Mouse (Mus musculus) CH12.LX (cell line): ENCODE results near the gene Sort1. TPM values are rescaled to one million over a fixed set of nuclear protein-coding genes. Genes with fewer than 3 reads are reported as not detected.

ENCODE experiments used
- DNase-seq: peaks from one replicate; pipeline ENCODE4 v3.0.0-alpha.2; 2013; ENCODE audit errors: extremely low read depth
- H3K27ac ChIP-seq: 2 replicates; pipeline ENCODE4 v1.5.1; 2012; ENCODE audit warnings: low read depth, mild to moderate bottlenecking, control low read depth, moderate library complexity; ENCODE audit not compliant: insufficient read depth
- H3K27me3 ChIP-seq: replicated peaks from 2 replicates; pipeline ENCODE3; 2012; ENCODE audit warnings: inconsistent platforms
- H3K36me3 ChIP-seq, 2 experiments: replicated peaks in 1 of 2; 2 replicates each; pipeline versions ENCODE3 to v1.6.1; 2012; ENCODE audit warnings: inconsistent platforms in 1 of 2, low read length in 1 of 2, mild to moderate bottlenecking in 1 of 2, mixed read lengths in 1 of 2, moderate library complexity in 1 of 2; ENCODE audit not compliant: control insufficient read depth in 1 of 2, insufficient read depth in 1 of 2
- H3K4me1 ChIP-seq, 2 experiments: 2 replicates each; pipeline ENCODE4 v1.6.1; 2012; ENCODE audit warnings: inconsistent platforms in 1 of 2, moderate library complexity in 1 of 2; ENCODE audit not compliant: insufficient read depth in 2 of 2, control insufficient read depth in 1 of 2
- H3K4me2 ChIP-seq: 2 replicates; pipeline ENCODE4 v1.6.1; 2012; ENCODE audit warnings: low read depth, mild to moderate bottlenecking, control low read depth; ENCODE audit not compliant: poor library complexity, insufficient read depth, severe bottlenecking
- H3K4me3 ChIP-seq, 3 experiments: fragments of 150-350 bp in 1 of 3; sonication (generic) in 1 of 3; replicated peaks in 1 of 3; 2 replicates each; pipeline versions ENCODE3 to v1.5.1; 2011 to 2012; ENCODE audit warnings: low read depth in 2 of 3, low read length in 2 of 3, mild to moderate bottlenecking in 2 of 3, moderate library complexity in 2 of 3, control low read depth in 1 of 3, improper control_type of control experiment in 1 of 3, inconsistent platforms in 1 of 3, mixed read lengths in 1 of 3; ENCODE audit not compliant: poor library complexity in 1 of 3
- H3K79me2 ChIP-seq: replicated peaks from 2 replicates; pipeline ENCODE4 v1.6.1; 2012; ENCODE audit warnings: mild to moderate bottlenecking, moderate library complexity; ENCODE audit not compliant: control insufficient read depth, poor library complexity, insufficient read depth, severe bottlenecking; ENCODE audit errors: extremely low read depth
- H3K9ac ChIP-seq: 2 replicates; pipeline ENCODE4 v1.6.1; 2012; ENCODE audit warnings: low read depth, mild to moderate bottlenecking, control low read depth, moderate library complexity; ENCODE audit not compliant: insufficient read depth
- H3K9me3 ChIP-seq: replicated peaks from 2 replicates; pipeline ENCODE3; 2012; ENCODE audit warnings: low read length, inconsistent platforms, mixed read lengths
- BHLHE40 ChIP-seq: IDR thresholded peaks from 2 replicates; pipeline ENCODE4 v1.6.1; 2011; ENCODE audit warnings: mild to moderate bottlenecking, low read depth, low read length, improper control_type of control experiment
- CTCF ChIP-seq, 2 experiments: IDR thresholded peaks in 1 of 2; conservative IDR thresholded peaks in 1 of 2; 2 replicates each; pipeline ENCODE4 v1.5.1; 2011 to 2012; ENCODE audit warnings: low read depth in 2 of 2, low read length in 2 of 2, improper control_type of control experiment in 1 of 2, inconsistent platforms in 1 of 2, mild to moderate bottlenecking in 1 of 2, moderate library complexity in 1 of 2
- ELF1 ChIP-seq: IDR thresholded peaks from 2 replicates; pipeline ENCODE4 v1.6.1; 2014; ENCODE audit warnings: low read depth, mild to moderate bottlenecking, inconsistent platforms, low read length, improper control_type of control experiment
- EP300 ChIP-seq: IDR thresholded peaks from 2 replicates; pipeline ENCODE4 v1.6.1; 2011; ENCODE audit warnings: low read length, improper control_type of control experiment
- ETS1 ChIP-seq: conservative IDR thresholded peaks from 2 replicates; pipeline ENCODE4 v1.6.1; 2012; ENCODE audit warnings: low read depth, mild to moderate bottlenecking, inconsistent platforms, low read length, improper control_type of control experiment, moderate library complexity
- HCFC1 ChIP-seq: IDR thresholded peaks from 2 replicates; pipeline ENCODE4 v1.6.1; 2012; ENCODE audit warnings: low read depth, mild to moderate bottlenecking, inconsistent platforms, low read length, improper control_type of control experiment
- KAT2A ChIP-seq: IDR thresholded peaks from 2 replicates; pipeline ENCODE4 v1.6.1; 2012; ENCODE audit warnings: low read length, improper control_type of control experiment, inconsistent platforms; ENCODE audit not compliant: insufficient replicate concordance
- MAFK ChIP-seq: IDR thresholded peaks from 2 replicates; pipeline ENCODE4 v1.6.1; 2011; ENCODE audit warnings: low read length, improper control_type of control experiment; ENCODE audit not compliant: insufficient replicate concordance
- MAX ChIP-seq: IDR thresholded peaks from 2 replicates; pipeline ENCODE4 v1.6.1; 2011; ENCODE audit warnings: low read length, improper control_type of control experiment
- MXI1 ChIP-seq: IDR thresholded peaks from 2 replicates; pipeline ENCODE4 v1.6.1; 2011; ENCODE audit warnings: mild to moderate bottlenecking, low read depth, low read length, improper control_type of control experiment
- MYC ChIP-seq: IDR thresholded peaks from 2 replicates; pipeline ENCODE4 v1.6.1; 2011; ENCODE audit warnings: low read depth, mild to moderate bottlenecking, improper control_type of control experiment, low read length
- NELFE ChIP-seq: IDR thresholded peaks from 2 replicates; pipeline ENCODE4 v1.6.1; 2011; ENCODE audit warnings: low read depth, low read length, improper control_type of control experiment
- POLR2A ChIP-seq: IDR thresholded peaks from 2 replicates; pipeline ENCODE4 v1.6.1; 2011; ENCODE audit warnings: low read depth, mild to moderate bottlenecking, improper control_type of control experiment, low read length
- RAD21 ChIP-seq: IDR thresholded peaks from 2 replicates; pipeline ENCODE4 v1.6.1; 2011; ENCODE audit warnings: low read depth, mild to moderate bottlenecking, low read length, improper control_type of control experiment, moderate library complexity
- SMC3 ChIP-seq: IDR thresholded peaks from 2 replicates; pipeline ENCODE4 v1.6.1; 2011; ENCODE audit warnings: low read depth, low read length, improper control_type of control experiment
- TBP ChIP-seq: conservative IDR thresholded peaks from 2 replicates; pipeline ENCODE4 v1.6.1; 2011; ENCODE audit warnings: low read depth, low read length, improper control_type of control experiment
- TCF12 ChIP-seq: IDR thresholded peaks from 2 replicates; pipeline ENCODE4 v1.6.1; 2014; ENCODE audit warnings: low read depth, mild to moderate bottlenecking, inconsistent platforms, low read length, improper control_type of control experiment
- USF1 ChIP-seq: IDR thresholded peaks from 2 replicates; pipeline ENCODE4 v1.6.1; 2014; ENCODE audit warnings: low read depth, mild to moderate bottlenecking, inconsistent platforms, low read length, improper control_type of control experiment
- USF2 ChIP-seq: conservative IDR thresholded peaks from 2 replicates; pipeline ENCODE4 v1.6.1; 2011; ENCODE audit warnings: low read depth, low read length, improper control_type of control experiment
- ZNF384 ChIP-seq: IDR thresholded peaks from 2 replicates; pipeline ENCODE4 v1.6.1; 2012; ENCODE audit warnings: low read depth, low read length, improper control_type of control experiment, inconsistent platforms
- dilution Hi-C: fragments of 300-500 bp; cut with MboI; formaldehyde crosslinking; loops from 2 replicates; pipeline ENCODE4 v1.14.3; 2020; ENCODE audit warnings: low sequenced_read_pairs; ENCODE audit not compliant: extremely low pct_unique_long_range_greater_than_20kb, extremely low pct_ligation_motif_present
- in situ Hi-C: fragments of 300-500 bp; cut with MboI; formaldehyde crosslinking; loops from 3 replicates; pipeline ENCODE4 v1.14.3; 2019; ENCODE audit warnings: low sequenced_read_pairs, low pct_ligation_motif_present, low pct_unique_long_range_greater_than_20kb, mixed read lengths
- polyA plus RNA-seq: library from polyadenylated mRNA; unstranded; fragments of >175 nt; gene quantifications from 2 replicates; pipeline ENCODE4 v1.2.1, GENCODE M21; 2012; ENCODE audit warnings: low read depth; ENCODE audit not compliant: insufficient read length
- total RNA-seq, 2 experiments: library from RNA; depleted of rRNA; stranded (reverse); fragments of 300-350 nt in 1 of 2; fragments of >200 nt in 1 of 2; gene quantifications; 2 replicates each; pipeline ENCODE4 v1.2.3; 2012 to 2014

Sort1 gene
- total and polyA plus RNA-seq, 3 experiments: 0.15 to 1.2 (median 0.90) TPM

DNA sequence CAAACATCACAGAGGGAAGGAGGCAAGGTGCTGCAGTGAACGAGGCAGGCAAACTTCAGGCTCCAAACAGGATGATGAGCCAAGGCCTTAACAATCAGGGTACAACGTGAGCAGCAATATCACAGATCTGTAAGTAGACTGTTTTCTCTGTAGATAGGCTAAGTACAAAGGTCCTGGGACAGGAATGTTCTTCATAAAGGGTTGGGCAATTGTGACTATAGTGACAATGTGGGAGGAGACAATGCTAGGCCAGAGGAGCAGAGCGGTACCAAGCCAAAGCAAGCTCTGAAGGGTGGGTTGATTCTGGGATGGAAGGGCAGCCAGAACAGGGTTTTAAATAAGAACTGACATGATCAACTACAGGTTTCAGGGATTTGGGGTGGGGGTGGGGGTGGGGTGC is 83.9 kb downstream of the Sort1 start:
- dilution Hi-C loops (no loop called here), in situ Hi-C loops (no loop called here)
- no peaks in the 10 kb centered on the region for H3K79me2 ChIP-seq
- H3K4me1 ChIP-seq: peaks cover 0 to 14% of the 10 kb centered on the region in 2 experiments; a peak in 1 of 4 replicates
- no peak for DNase-seq
- H3K4me2 ChIP-seq: no peak overlapping the region
- no peak overlapping the region for H3K27ac ChIP-seq
- H3K27me3 ChIP-seq: no peaks in the 10 kb centered on the region
- no peak overlapping the region for H3K9ac ChIP-seq
- H3K4me3 ChIP-seq: no peak overlapping the region
- H3K36me3 ChIP-seq: peaks cover 0 to 41% of the 10 kb centered on the region in 2 experiments
- TF ChIP-seq MXI1 (no peak), SMC3 (no peak), NELFE (no peak), POLR2A (no peak), USF1 (no peak), ELF1 (no peak), TCF12 (no peak), HCFC1 (no peak), CTCF (conservative IDR thresholded peaks at IDR 0.05 in 1 of 2, IDR thresholded peaks at IDR 0.05 in 1 of 2; ENCODE audit: low read depth in 2 of 2, low read length in 2 of 2) (no peak), EP300 (no peak)
- no peaks in the 10 kb centered on the region for H3K9me3 ChIP-seq

DNA sequence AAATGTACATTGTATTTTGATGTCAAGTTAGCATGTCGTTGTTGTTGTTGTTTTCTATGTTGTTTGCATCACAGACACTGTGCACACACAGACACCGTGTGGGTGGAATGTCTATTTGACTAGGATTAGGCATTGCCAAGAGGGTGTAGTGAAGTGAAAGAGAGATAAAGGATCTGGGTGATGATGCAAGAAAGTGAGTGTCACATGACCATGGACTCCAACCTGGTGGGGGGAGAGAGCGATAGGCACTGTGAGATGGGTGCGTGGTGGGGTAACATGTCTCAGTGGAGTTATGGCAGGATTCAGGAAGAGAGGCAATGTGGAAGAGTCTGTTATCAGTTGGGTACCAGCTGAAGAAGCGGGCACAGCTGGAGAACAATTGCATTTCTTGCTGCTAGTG is 84.8 kb downstream of the Sort1 start:
- no peak for DNase-seq
- dilution Hi-C loops (no loop called here), in situ Hi-C loops (no loop called here)
- H3K4me3 ChIP-seq: no peak overlapping the region
- H3K36me3 ChIP-seq: peaks cover 0 to 46% of the 10 kb centered on the region in 2 experiments
- peaks cover 0 to 14% of the 10 kb centered on the region in 2 experiments; a peak in 1 of 4 replicates for H3K4me1 ChIP-seq
- no peaks in the 10 kb centered on the region for H3K79me2 ChIP-seq
- no peak overlapping the region for H3K27ac ChIP-seq
- no peak overlapping the region for H3K4me2 ChIP-seq
- H3K9ac ChIP-seq: no peak overlapping the region
- TF ChIP-seq TBP (no peak), USF2 (no peak), EP300 (no peak), ZNF384 (no peak), MAFK (no peak), POLR2A (no peak), BHLHE40 (no peak), RAD21 (no peak), TCF12 (no peak), KAT2A (no peak), ETS1 (no peak), MYC (no peak), MAX (no peak), MXI1 (no peak)
- no peaks in the 10 kb centered on the region for H3K27me3 ChIP-seq
- no peaks in the 10 kb centered on the region for H3K9me3 ChIP-seq
